Mouse (Mus musculus) cerebellum, adult 11 months (tissue): ENCODE measurements at regions not wholly inside any gene's neighbourhood (a gene's known extent, or its start where the extent isn't known, plus 50 kb on each side); places are given as distances from the start of the nearest gene placed in this dataset.

Source experiments
- DNase-seq: peaks from one replicate; pipeline ENCODE4 v3.0.0; 2022

DNA sequence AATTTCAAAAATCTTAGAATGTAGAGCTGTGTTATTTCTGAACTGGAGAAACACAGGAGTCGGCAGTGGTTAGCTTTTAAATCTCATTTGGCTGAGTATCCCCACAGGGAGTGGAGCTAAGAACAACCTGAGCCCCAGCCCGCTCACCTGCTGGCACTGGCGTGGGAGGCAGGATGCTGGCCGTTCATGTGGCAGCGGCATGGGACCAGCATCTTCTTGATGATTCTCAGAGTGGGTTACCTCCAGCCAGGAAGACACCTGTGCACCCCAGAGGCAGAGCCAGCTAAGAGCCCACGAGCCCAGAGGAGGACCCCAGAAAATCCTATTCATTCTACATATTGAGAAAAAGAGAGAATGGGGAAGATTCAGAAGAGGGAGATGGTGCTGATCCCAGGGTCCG lies 181.7 kb downstream of the Vrk1 start:
- peak; percentile 53 for DNase-seq

GRCm38 (mm10) chr12:106199302-106199701 lies 189.3 kb downstream of the Vrk1 start:
- DNase-seq, result no peak

- DNase-seq, result no peak
Measured at GRCm38 (mm10) chr12:106203526-106203925, 193.5 kb downstream of the Vrk1 start.

DNA sequence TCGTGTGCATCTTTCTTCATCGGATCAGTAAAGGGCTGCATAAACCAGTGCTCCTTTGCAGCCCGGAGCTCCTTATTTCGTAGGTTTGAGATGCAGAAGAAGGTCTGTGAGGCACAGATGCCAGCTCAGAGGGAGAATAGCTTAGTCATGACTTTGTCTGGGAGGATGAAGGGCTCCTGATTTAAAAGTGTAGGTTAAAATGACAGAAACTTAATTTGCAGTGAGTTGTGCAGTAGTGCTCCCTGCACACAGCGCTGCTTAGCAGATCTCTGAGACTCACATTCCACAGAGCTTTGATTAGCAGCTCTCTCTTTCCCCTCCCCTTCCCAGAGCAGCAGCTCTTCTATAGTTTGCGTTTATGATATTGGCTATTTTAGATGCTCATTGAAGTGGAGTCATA lies 200.9 kb downstream of the Vrk1 start:
- DNase-seq, result no peak

- DNase-seq, result no peak
Measured at GRCm38 (mm10) chr12:106211488-106211887, 201.5 kb downstream of the Vrk1 start.

- no peak for DNase-seq
Measured at GRCm38 (mm10) chr12:106212397-106212796, 202.4 kb downstream of the Vrk1 start.

GRCm38 (mm10) chr12:106220071-106220470 lies 210.0 kb downstream of the Vrk1 start:
- DNase-seq, result no peak

DNA sequence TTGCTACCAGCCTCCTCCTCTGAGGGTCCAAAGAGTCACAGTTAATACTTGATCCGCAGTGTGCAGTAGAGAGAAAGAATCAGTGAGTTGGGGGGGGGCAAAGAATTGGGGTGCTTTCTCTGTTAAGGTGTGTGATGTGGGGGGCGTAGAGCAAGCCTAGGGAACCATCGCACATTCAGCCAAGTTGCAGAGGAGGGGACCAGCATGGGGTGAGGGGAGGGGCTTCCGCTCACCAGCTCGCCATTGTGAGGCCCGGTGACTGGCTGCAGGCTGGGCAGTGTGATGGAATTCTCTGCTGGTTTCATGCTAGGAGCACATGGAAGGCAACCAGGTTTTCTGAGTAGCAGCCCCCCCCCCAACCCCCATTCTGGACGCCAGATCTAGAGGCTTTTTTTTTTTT lies 216.2 kb downstream of the Vrk1 start:
- no peak for DNase-seq

- no peak for DNase-seq
Measured at GRCm38 (mm10) chr12:106226776-106227562, 216.9 kb downstream of the Vrk1 start.

GRCm38 (mm10) chr12:106227563-106227840 lies 217.5 kb downstream of the Vrk1 start:
- DNase-seq, result no peak

- no peak for DNase-seq
Measured at GRCm38 (mm10) chr12:106245178-106245840, 235.3 kb downstream of the Vrk1 start.

DNA sequence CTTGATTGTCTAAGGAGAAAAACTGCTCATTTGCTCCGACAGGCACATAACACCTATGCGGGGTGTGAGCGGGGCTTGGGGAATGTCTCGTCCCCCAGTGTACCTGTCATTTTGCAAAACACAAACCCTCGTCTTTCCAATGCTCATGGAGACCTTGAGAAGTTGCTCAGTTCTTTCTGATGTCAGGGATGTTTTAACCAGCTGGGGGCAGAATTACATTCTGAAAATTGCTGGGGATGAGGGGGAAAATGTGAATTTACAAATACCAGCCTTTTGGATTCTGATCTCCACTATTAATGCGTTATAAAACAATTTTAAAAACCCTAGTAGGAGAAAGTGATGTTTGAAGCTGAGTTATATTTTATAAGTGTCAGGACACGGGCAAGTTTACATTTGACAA lies 263.6 kb downstream of the Vrk1 start:
- no peak for DNase-seq

- DNase-seq, result no peak
Measured at GRCm38 (mm10) chr12:106277886-106278285, 267.9 kb downstream of the Vrk1 start.

DNA sequence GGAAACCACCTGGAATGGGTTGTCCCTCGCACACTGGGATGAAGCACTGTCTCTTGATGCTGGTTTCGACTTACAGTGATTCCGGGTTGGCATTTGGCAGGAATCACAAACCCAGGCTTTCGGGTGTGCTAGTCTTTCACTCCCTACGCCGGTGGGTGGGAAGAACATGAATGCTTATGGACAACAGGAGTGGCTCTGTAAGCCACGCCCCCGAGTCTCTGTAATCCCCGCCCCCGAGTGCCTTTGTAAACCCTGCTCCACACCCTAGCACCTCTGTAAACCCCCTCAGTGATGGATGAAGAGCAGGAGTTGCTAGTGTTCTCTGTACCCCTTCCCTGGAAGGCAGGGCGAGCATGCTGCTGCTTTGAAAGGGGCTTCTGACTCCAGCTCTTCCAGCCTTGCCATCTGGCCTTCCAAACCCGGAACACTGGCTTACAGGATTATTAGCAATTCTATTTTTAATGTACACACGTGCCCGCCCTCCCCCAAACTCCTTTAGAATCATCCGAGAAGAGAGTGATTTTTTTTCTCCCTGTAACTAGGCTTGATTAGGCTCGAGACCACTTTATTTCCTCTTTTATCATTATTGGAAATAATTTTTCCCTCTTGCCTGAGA lies 272.6 kb downstream of the Vrk1 start:
- DNase-seq, result no peak

DNA sequence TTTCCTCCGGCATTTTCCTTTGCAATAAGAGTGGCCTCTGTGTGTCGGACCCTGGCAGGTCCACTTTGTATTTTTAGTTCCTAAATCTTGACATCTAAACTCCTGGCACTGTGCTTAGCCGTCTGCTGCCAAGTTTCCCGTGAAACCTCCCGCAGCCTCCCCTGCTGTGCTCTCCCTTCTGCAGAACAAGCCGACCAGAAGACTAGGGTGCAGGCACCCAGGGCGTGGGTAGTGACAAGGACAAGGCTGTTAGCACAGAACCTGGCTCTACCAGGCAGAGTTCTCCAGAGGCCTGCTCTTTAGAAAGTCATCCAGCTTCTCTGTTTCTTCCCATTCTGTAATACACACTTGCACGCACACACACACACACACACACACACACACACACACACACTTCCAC lies 274.8 kb downstream of the Vrk1 start:
- DNase-seq, result no peak

- no peak for DNase-seq
Measured at GRCm38 (mm10) chr12:106288791-106289515, 278.9 kb downstream of the Vrk1 start.

DNA sequence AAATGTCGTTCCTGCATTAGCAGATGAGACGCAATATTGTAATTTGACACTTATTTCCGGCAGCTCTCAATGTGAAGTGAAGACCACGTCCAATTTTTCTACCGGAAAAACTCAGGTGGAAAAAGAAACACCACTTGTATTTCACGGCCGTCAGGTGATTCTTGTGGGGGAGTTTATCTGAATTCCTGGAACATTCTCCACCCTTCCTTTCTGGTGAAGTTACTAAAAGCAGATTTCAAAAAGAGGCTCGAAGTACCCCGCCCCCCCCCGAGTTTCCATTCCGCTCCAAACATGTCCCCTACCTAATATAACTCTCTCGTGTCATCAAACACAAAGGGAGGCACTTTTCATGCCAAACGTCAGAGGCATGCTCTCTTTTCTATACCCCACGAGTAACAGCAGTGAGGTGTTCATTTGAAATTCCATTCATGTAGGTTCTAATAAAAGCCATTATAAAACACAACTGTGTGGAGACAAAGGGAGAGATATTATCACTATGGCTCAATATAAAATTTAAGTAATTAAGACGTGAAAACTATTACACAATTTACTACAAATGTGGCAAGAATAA lies 281.5 kb downstream of the Vrk1 start:
- DNase-seq, result no peak

DNA sequence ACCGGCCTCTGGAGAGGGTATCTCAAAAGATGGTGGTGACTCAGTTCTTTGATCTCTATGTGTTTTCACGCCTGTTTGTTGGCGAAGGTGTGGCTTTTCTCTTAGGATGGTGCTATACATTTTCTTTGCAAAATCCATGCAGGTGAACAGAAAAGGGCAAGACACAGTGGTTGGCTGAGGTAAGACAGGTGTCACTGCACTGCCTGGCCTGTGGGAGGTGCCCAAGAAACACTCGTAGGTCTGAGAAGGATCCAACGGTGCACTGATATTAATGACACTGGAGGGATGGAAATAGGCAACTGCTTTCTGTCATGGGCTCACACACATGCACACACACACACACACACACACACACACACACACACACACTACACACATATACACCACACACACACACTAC lies 283.1 kb downstream of the Vrk1 start:
- DNase-seq, result no peak

DNA sequence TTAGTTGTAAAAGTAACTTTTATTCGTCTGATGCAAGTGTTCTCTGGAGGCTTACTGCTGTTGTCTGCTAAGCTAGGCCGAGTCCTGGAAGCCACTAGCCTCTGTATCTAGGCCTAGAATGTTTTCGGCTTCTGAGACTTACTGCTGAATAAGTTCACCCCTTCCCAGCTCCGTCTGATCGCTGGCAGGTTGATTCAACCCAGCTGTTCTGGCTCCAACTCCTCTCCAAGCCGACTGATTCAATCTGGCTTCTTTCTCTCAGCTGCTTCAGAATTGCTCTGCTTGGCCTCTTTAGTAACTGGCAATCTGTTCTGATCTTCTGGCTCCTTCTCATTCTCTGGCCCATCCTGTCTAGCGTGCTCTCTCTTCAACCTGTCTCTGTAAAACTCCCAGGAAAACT lies 285.6 kb downstream of the Vrk1 start:
- no peak for DNase-seq

- DNase-seq, result no peak
Measured at GRCm38 (mm10) chr12:106302617-106303016, 292.6 kb downstream of the Vrk1 start.

DNA sequence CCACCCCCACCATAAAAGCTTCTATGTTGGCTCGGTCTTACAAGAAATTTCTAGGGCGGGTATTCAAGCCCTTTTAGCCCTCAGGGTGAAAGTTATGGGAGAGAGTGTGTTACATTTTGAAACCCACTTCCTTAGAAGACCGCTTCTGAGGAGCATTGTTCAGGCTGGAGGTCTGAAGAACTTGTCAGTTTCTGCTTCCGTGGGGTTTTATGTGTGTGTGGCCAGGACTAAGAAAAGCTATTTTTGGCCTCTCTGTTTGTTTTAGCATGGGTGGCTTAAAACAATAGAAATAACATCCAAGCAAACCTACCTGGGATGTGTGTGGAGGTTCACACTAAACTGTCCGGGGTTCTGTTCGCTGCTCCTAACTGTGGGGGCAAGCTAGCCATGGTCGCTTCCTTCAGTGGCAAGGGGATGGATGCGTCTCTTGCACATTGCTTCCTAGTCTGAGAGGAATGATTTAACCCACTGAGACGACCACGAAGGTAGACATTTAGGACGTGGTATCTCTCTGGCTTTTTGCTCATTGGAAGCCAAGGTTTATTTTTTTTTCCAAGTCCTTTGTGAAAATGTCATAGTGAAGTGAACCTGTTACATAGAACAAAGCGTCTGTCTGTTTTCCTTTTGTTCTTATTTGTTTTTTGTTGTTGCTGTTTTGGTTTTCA lies 298.4 kb downstream of the Vrk1 start:
- no peak for DNase-seq

- no peak for DNase-seq
Measured at GRCm38 (mm10) chr12:106308956-106309610, 299.1 kb downstream of the Vrk1 start.
